Mouse (Mus musculus) liver, embryonic 13.5 days (tissue): ENCODE measurements around the gene Capn12. TPM values are rescaled to one million over a fixed set of nuclear protein-coding genes. Genes with fewer than 3 reads are reported as not detected.
A peak's percentile ranks its signal among the peaks of the same experiment; 100 is the strongest.

ENCODE experiments used
- ATAC-seq: fragments of 200-750 bp; cut with Nextera tagmentation; 2 replicates; pipeline ENCODE4 v1.8.0; 2017; ENCODE audit warnings: low read depth, mild to moderate bottlenecking, moderate number of reproducible peaks, moderate library complexity
- DNase-seq: peaks from one replicate; pipeline ENCODE4 v3.0.0; 2022
- H3K27ac ChIP-seq: fragments of 300-500 bp; sonication (generic); 2 replicates; pipeline ENCODE4 v1.5.1; 2015; ENCODE audit warnings: moderate library complexity, mild to moderate bottlenecking, inconsistent platforms
- H3K27me3 ChIP-seq: fragments of 300-500 bp; sonication (generic); 2 replicates; pipeline ENCODE4 v1.6.1; 2015; ENCODE audit warnings: mild to moderate bottlenecking, inconsistent platforms
- H3K36me3 ChIP-seq: fragments of 300-500 bp; sonication (generic); 2 replicates; pipeline ENCODE4 v1.6.1; 2015; ENCODE audit warnings: mild to moderate bottlenecking, inconsistent platforms
- H3K4me1 ChIP-seq: fragments of 300-500 bp; sonication (generic); replicated peaks from 2 replicates; pipeline ENCODE4 v1.6.1; 2015; ENCODE audit warnings: inconsistent platforms
- H3K4me2 ChIP-seq: fragments of 300-500 bp; sonication (generic); 2 replicates; pipeline ENCODE4 v1.6.1; 2015; ENCODE audit warnings: inconsistent platforms, mild to moderate bottlenecking, moderate library complexity
- H3K4me3 ChIP-seq: fragments of 300-500 bp; sonication (generic); replicated peaks from 2 replicates; pipeline ENCODE4 v1.5.1; 2015; ENCODE audit warnings: mild to moderate bottlenecking, inconsistent platforms
- H3K9ac ChIP-seq: fragments of 300-500 bp; sonication (generic); 2 replicates; pipeline ENCODE4 v1.6.1; 2015; ENCODE audit warnings: mild to moderate bottlenecking, inconsistent platforms
- H3K9me3 ChIP-seq: fragments of 300-500 bp; sonication (generic); replicated peaks from 2 replicates; pipeline ENCODE4 v1.6.1; 2016; ENCODE audit warnings: inconsistent platforms
- WGBS: fragments of 180-500 bp; shearing (Covaris S2); methylation state at CpG from one replicate; pipeline ENCODE4 v1.1.7; 2015; ENCODE audit not compliant: insufficient replicate concordance; 5-methylcytosine and 5-hydroxymethylcytosine counted together
- polyA plus RNA-seq: library from polyadenylated mRNA; unstranded; fragments of >200 nt; fragmentation: Nextera tagmentation; extraction: Ambion mirVana; gene quantifications from 2 replicates; pipeline ENCODE4 v1.2.1, GENCODE M21; 2015

Gene Capn12
- polyA plus RNA-seq, 1 experiment from 2014 or later, result 0.13 TPM

- H3K27ac ChIP-seq, result peak overlapping the region; percentile 25; the same call in 1 of the 2 replicates
- H3K9me3 ChIP-seq, result no peaks in the 10 kb centered on the region
- peaks cover 95% of the 10 kb centered on the region for H3K4me1 ChIP-seq
- peak; percentile 43 for ATAC-seq
- H3K27me3 ChIP-seq, result no peaks in the 10 kb centered on the region
- WGBS, result 37% methylated on average over 3 of the region's 3 CpGs
- DNase-seq, result peak; percentile 15
- peak overlapping the region; percentile 8; the same call in 1 of the 2 replicates for H3K9ac ChIP-seq
- H3K4me2 ChIP-seq, result no peak overlapping the region
- H3K4me3 ChIP-seq, result no peak overlapping the region
- peaks cover 63% of the 10 kb centered on the region for H3K36me3 ChIP-seq
Measured at GRCm38 (mm10) chr7:28921178-28921577, 40.0 kb downstream of the Capn12 start.

- 72% methylated on average over 8 of the region's 8 CpGs for WGBS
- H3K4me1 ChIP-seq, result peaks cover 100% of the 10 kb centered on the region
- no peak overlapping the region for H3K4me3 ChIP-seq
- DNase-seq (no peak), ATAC-seq (no peak)
- no peaks in the 10 kb centered on the region for H3K9me3 ChIP-seq
- H3K27me3 ChIP-seq, result no peaks in the 10 kb centered on the region
- H3K27ac ChIP-seq, result no peak overlapping the region; the same call in 1 of the 2 replicates
- H3K36me3 ChIP-seq, result peaks cover 59% of the 10 kb centered on the region
- H3K9ac ChIP-seq, result peak overlapping the region; percentile 8; the same call in 1 of the 2 replicates
- no peak overlapping the region for H3K4me2 ChIP-seq
Measured at GRCm38 (mm10) chr7:28921722-28922465, 40.7 kb downstream of the Capn12 start.

- Histone ChIP-seq H3K9me3 (no peaks in the 10 kb centered on the region), H3K36me3 (peaks cover 51% of the 10 kb centered on the region), H3K4me2 (no peak overlapping the region), H3K27me3 (no peaks in the 10 kb centered on the region), H3K27ac (no peak overlapping the region), H3K4me1 (peaks cover 98% of the 10 kb centered on the region), H3K4me3 (no peak overlapping the region), H3K9ac (no peak overlapping the region)
- no peak for ATAC-seq
- no peak for DNase-seq
- WGBS, result 84% methylated on average over 4 of the region's 4 CpGs
Measured at GRCm38 (mm10) chr7:28922606-28923005, 41.4 kb downstream of the Capn12 start.

- no peak overlapping the region for H3K4me2 ChIP-seq
- DNase-seq, result no peak
Measured at GRCm38 (mm10) chr7:28923865-28924291, 42.7 kb downstream of the Capn12 start.

GRCm38 (mm10) chr7:28924802-28925201 is 43.6 kb downstream of the Capn12 start:
- ATAC-seq, result no peak
- peaks cover 39% of the 10 kb centered on the region for H3K36me3 ChIP-seq
- 51% methylated on average over 3 of the region's 3 CpGs for WGBS

More at GRCm38 (mm10) chr7:28923865-28924291, 42.7 kb downstream of the Capn12 start:
- Histone ChIP-seq H3K9me3 (no peaks in the 10 kb centered on the region), H3K9ac (peak overlapping the region; percentile 33; the same call in 1 of the 2 replicates), H3K4me3 (no peak overlapping the region), H3K4me1 (peaks cover 93% of the 10 kb centered on the region), H3K27ac (peak overlapping the region; percentile 71), H3K36me3 (peaks cover 41% of the 10 kb centered on the region), H3K27me3 (no peaks in the 10 kb centered on the region)
- no peak for ATAC-seq
- 49% methylated on average over 4 of the region's 4 CpGs for WGBS

GRCm38 (mm10) chr7:28925317-28925716 is 44.1 kb downstream of the Capn12 start:
- H3K4me1 ChIP-seq, result peaks cover 93% of the 10 kb centered on the region
- 55% methylated on average over 9 of the region's 9 CpGs for WGBS
- H3K27ac ChIP-seq, result peak overlapping the region; percentile 71
- 0 out of 2 replicates have a peak overlapping the region, but pooled peaks have one; percentile 7 for H3K9ac ChIP-seq
- H3K4me2 ChIP-seq, result peak overlapping the region; percentile 23
- H3K9me3 ChIP-seq, result no peaks in the 10 kb centered on the region
- H3K4me3 ChIP-seq, result no peak overlapping the region
- ATAC-seq, result peak; percentile 47
- no peak for DNase-seq
- peaks cover 43% of the 10 kb centered on the region for H3K36me3 ChIP-seq
- no peaks in the 10 kb centered on the region for H3K27me3 ChIP-seq

More at GRCm38 (mm10) chr7:28924802-28925201, 43.6 kb downstream of the Capn12 start:
- Histone ChIP-seq H3K4me3 (no peak overlapping the region), H3K9ac (peak overlapping the region; percentile 7; the same call in 1 of the 2 replicates), H3K9me3 (no peaks in the 10 kb centered on the region), H3K27me3 (no peaks in the 10 kb centered on the region), H3K4me2 (peak overlapping the region; percentile 23), H3K4me1 (peaks cover 93% of the 10 kb centered on the region), H3K27ac (peak overlapping the region; percentile 71)
- no peak for DNase-seq

- H3K27ac ChIP-seq, result peak overlapping the region; percentile 53
- no peaks in the 10 kb centered on the region for H3K9me3 ChIP-seq
- no peak overlapping the region for H3K4me2 ChIP-seq
- H3K36me3 ChIP-seq, result peaks cover 40% of the 10 kb centered on the region
- WGBS, result 55% methylated on average over 2 of the region's 2 CpGs
- DNase-seq (no peak), ATAC-seq (no peak)
- H3K9ac ChIP-seq, result no peak overlapping the region
- H3K4me3 ChIP-seq, result no peak overlapping the region
- H3K4me1 ChIP-seq, result peaks cover 93% of the 10 kb centered on the region
- H3K27me3 ChIP-seq, result no peaks in the 10 kb centered on the region
Measured at GRCm38 (mm10) chr7:28926172-28926571, 45.0 kb downstream of the Capn12 start.

GRCm38 (mm10) chr7:28929381-28929780 is 48.2 kb downstream of the Capn12 start:
- H3K4me2 ChIP-seq, result no peak overlapping the region
- DNase-seq (no peak), ATAC-seq (no peak)
- H3K4me1 ChIP-seq, result peaks cover 90% of the 10 kb centered on the region
- H3K9me3 ChIP-seq, result no peaks in the 10 kb centered on the region
- peaks cover 30% of the 10 kb centered on the region for H3K36me3 ChIP-seq
- no peak overlapping the region for H3K9ac ChIP-seq
- WGBS, result 74% methylated on average over 3 of the region's 3 CpGs
- H3K27ac ChIP-seq, result no peak overlapping the region; the same call in 1 of the 2 replicates
- no peaks in the 10 kb centered on the region for H3K27me3 ChIP-seq
- no peak overlapping the region for H3K4me3 ChIP-seq

- Histone ChIP-seq H3K4me1 (peaks cover 85% of the 10 kb centered on the region), H3K27me3 (no peaks in the 10 kb centered on the region), H3K4me2 (no peak overlapping the region), H3K36me3 (peaks cover 25% of the 10 kb centered on the region), H3K9ac (no peak overlapping the region), H3K9me3 (no peaks in the 10 kb centered on the region), H3K27ac (0 out of 2 replicates have a peak overlapping the region, but pooled peaks have one; percentile 47), H3K4me3 (no peak overlapping the region)
- DNase-seq (no peak), ATAC-seq (0 out of 2 replicates have a peak, but pooled peaks have one; percentile 33)
- WGBS, result 69% methylated on average over 5 of the region's 5 CpGs
Measured at GRCm38 (mm10) chr7:28930320-28931031, 49.3 kb downstream of the Capn12 start.

- ATAC-seq (no peak), DNase-seq (no peak)
- H3K4me2 ChIP-seq, result no peak overlapping the region
- no peaks in the 10 kb centered on the region for H3K27me3 ChIP-seq
- H3K4me1 ChIP-seq, result peaks cover 85% of the 10 kb centered on the region
- no peaks in the 10 kb centered on the region for H3K9me3 ChIP-seq
- peak overlapping the region; percentile 47; the same call in 1 of the 2 replicates for H3K27ac ChIP-seq
- WGBS, result 86% methylated on average over 7 of the region's 7 CpGs
- H3K9ac ChIP-seq, result no peak overlapping the region
- H3K36me3 ChIP-seq, result peaks cover 27% of the 10 kb centered on the region
- H3K4me3 ChIP-seq, result no peak overlapping the region
Measured at GRCm38 (mm10) chr7:28931032-28931694, 49.9 kb downstream of the Capn12 start.

- Histone ChIP-seq H3K9me3 (no peaks in the 10 kb centered on the region), H3K27ac (no peak overlapping the region), H3K4me1 (peaks cover 85% of the 10 kb centered on the region), H3K36me3 (peaks cover 29% of the 10 kb centered on the region), H3K27me3 (no peaks in the 10 kb centered on the region), H3K4me2 (no peak overlapping the region), H3K4me3 (no peak overlapping the region), H3K9ac (no peak overlapping the region)
- ATAC-seq (no peak), DNase-seq (no peak)
- WGBS, result 75% methylated on average over 4 of the region's 4 CpGs
Measured at GRCm38 (mm10) chr7:28931695-28932039, 50.4 kb downstream of the Capn12 start.
